Mouse (Mus musculus) G1E (cell line): ENCODE measurements around the gene Meis2. TPM values are rescaled to one million over a fixed set of nuclear protein-coding genes. Genes with fewer than 3 reads are reported as not detected.

Source experiments
- ATAC-seq: 2 replicates; pipeline ENCODE4 v1.8.0; 2016; ENCODE audit warnings: mild to moderate bottlenecking; ENCODE audit not compliant: insufficient number of reproducible peaks, poor library complexity, low FRiP score, severe bottlenecking; ENCODE audit errors: extremely low read depth
- DNase-seq: peaks from one replicate; pipeline ENCODE4 v3.0.0; 2012; ENCODE audit warnings: low spot score
- H3K27me3 ChIP-seq: 2 replicates; pipeline ENCODE4 v1.6.1; 2012; ENCODE audit warnings: mild to moderate bottlenecking, low read length, inconsistent platforms; ENCODE audit not compliant: insufficient read depth
- H3K36me3 ChIP-seq: replicated peaks from 2 replicates; pipeline ENCODE3; 2012; ENCODE audit warnings: mild to moderate bottlenecking, inconsistent platforms
- H3K4me1 ChIP-seq: 2 replicates; pipeline ENCODE4 v1.6.1; 2012; ENCODE audit warnings: low read depth, low read length, inconsistent platforms, mixed read lengths; ENCODE audit not compliant: insufficient read depth
- H3K4me3 ChIP-seq: 2 replicates; pipeline ENCODE4 v1.5.1; 2012; ENCODE audit warnings: low read depth, mild to moderate bottlenecking, inconsistent platforms, low read length, moderate library complexity, mixed read lengths
- H3K9me3 ChIP-seq: replicated peaks from 2 replicates; pipeline ENCODE4 v1.6.1; 2012; ENCODE audit warnings: inconsistent platforms
- CTCF ChIP-seq: IDR thresholded peaks from 2 replicates; pipeline ENCODE4 v1.5.1; 2012; ENCODE audit warnings: low read depth, low read length, inconsistent platforms, mixed read lengths
- GATA1 ChIP-seq: IDR thresholded peaks from 2 replicates; pipeline ENCODE4 v1.6.1; 2012; ENCODE audit warnings: borderline replicate concordance, low read length, inconsistent platforms, mixed read lengths
- GATA2 ChIP-seq: IDR thresholded peaks from 2 replicates; pipeline ENCODE4 v1.6.1; 2012; ENCODE audit warnings: low read depth, low read length, inconsistent platforms, borderline replicate concordance
- POLR2AphosphoS5 ChIP-seq: IDR thresholded peaks from 2 replicates; pipeline ENCODE4 v1.6.1; 2012; ENCODE audit warnings: low read depth, low read length, inconsistent platforms; ENCODE audit not compliant: insufficient replicate concordance
- TAL1 ChIP-seq: conservative IDR thresholded peaks from 2 replicates; pipeline ENCODE4 v1.6.1; 2012; ENCODE audit warnings: low read depth, low read length, inconsistent platforms, mixed read lengths
- polyA plus RNA-seq: library from polyadenylated mRNA; stranded (reverse); fragments of >175 nt; gene quantifications from 2 replicates; pipeline ENCODE4 v1.2.3, GENCODE M21; 2012
- total RNA-seq, 2 experiments: library from RNA; stranded (forward) in 1 of 2; stranded (reverse) in 1 of 2; fragments of 200-1000 nt in 1 of 2; fragments of >200 nt in 1 of 2; fragmentation: Nextera tagmentation in 1 of 2; gene quantifications; 2 replicates each; pipeline ENCODE4 v1.2.3; 2014 to 2017

Gene Meis2
- total and polyA plus RNA-seq, 3 experiments: 0.27 to 4.3 (median 3.2) TPM

GRCm38 (mm10) chr2:115856401-115857073, 209.1 kb downstream of the Meis2 start:
- TF ChIP-seq GATA1 (no peak), GATA2 (no peak)
- ATAC-seq: no peak
- no peaks in the 10 kb centered on the region for H3K4me1 ChIP-seq
- no peaks in the 10 kb centered on the region for H3K36me3 ChIP-seq
- no peak overlapping the region for H3K4me3 ChIP-seq
- DNase-seq: no peak
- peaks cover 24% of the 10 kb centered on the region for H3K9me3 ChIP-seq
- H3K27me3 ChIP-seq: peaks cover 2% of the 10 kb centered on the region; the same call in 1 of the 2 replicates

GRCm38 (mm10) chr2:115855511-115856400, 209.9 kb downstream of the Meis2 start:
- Histone ChIP-seq H3K27me3 (peaks cover 1% of the 10 kb centered on the region; the same call in 1 of the 2 replicates), H3K4me1 (no peaks in the 10 kb centered on the region), H3K36me3 (no peaks in the 10 kb centered on the region), H3K9me3 (peaks cover 23% of the 10 kb centered on the region), H3K4me3 (no peak overlapping the region)
- DNase-seq: no peak
- TF ChIP-seq GATA1: no peak
- no peak for TF ChIP-seq GATA2
- no peak for TF ChIP-seq POLR2AphosphoS5
- no peak for TF ChIP-seq TAL1
- ATAC-seq: no peak

- ATAC-seq: no peak
- DNase-seq: no peak
- no peak for TF ChIP-seq CTCF
- TF ChIP-seq TAL1: no peak
- TF ChIP-seq GATA1: no peak
- no peak for TF ChIP-seq POLR2AphosphoS5
- no peak for TF ChIP-seq GATA2
- Histone ChIP-seq H3K27me3 (no peaks in the 10 kb centered on the region; the same call in 1 of the 2 replicates), H3K4me3 (no peak overlapping the region), H3K36me3 (no peaks in the 10 kb centered on the region), H3K4me1 (no peaks in the 10 kb centered on the region), H3K9me3 (peaks cover 21% of the 10 kb centered on the region)
Observed at GRCm38 (mm10) chr2:115854828-115855311, 210.8 kb downstream of the Meis2 start.

GRCm38 (mm10) chr2:115854007-115854827, 211.4 kb downstream of the Meis2 start:
- no peak for ATAC-seq
- H3K27me3 ChIP-seq: no peaks in the 10 kb centered on the region; the same call in 1 of the 2 replicates
- H3K36me3 ChIP-seq: no peaks in the 10 kb centered on the region
- H3K4me1 ChIP-seq: no peaks in the 10 kb centered on the region
- peaks cover 15% of the 10 kb centered on the region for H3K9me3 ChIP-seq
- no peak for DNase-seq
- no peak overlapping the region for H3K4me3 ChIP-seq
- TF ChIP-seq CTCF (no peak), GATA1 (no peak), TAL1 (no peak), POLR2AphosphoS5 (no peak), GATA2 (no peak)

- no peaks in the 10 kb centered on the region for H3K4me1 ChIP-seq
- TF ChIP-seq CTCF: no peak
- no peak for TF ChIP-seq TAL1
- no peak for TF ChIP-seq POLR2AphosphoS5
- no peaks in the 10 kb centered on the region for H3K27me3 ChIP-seq
- no peak overlapping the region for H3K4me3 ChIP-seq
- no peaks in the 10 kb centered on the region for H3K36me3 ChIP-seq
- DNase-seq (no peak), ATAC-seq (no peak)
- peaks cover 14% of the 10 kb centered on the region for H3K9me3 ChIP-seq
Observed at GRCm38 (mm10) chr2:115853221-115853620, 212.4 kb downstream of the Meis2 start.

- Histone ChIP-seq H3K4me1 (no peaks in the 10 kb centered on the region), H3K9me3 (peaks cover 14% of the 10 kb centered on the region), H3K4me3 (no peak overlapping the region), H3K36me3 (no peaks in the 10 kb centered on the region), H3K27me3 (no peaks in the 10 kb centered on the region)
- ATAC-seq (no peak), DNase-seq (no peak)
- no peak for TF ChIP-seq GATA2
- no peak for TF ChIP-seq GATA1
- no peak for TF ChIP-seq CTCF
- no peak for TF ChIP-seq POLR2AphosphoS5
- TF ChIP-seq TAL1: no peak
Observed at GRCm38 (mm10) chr2:115852615-115853014, 213.0 kb downstream of the Meis2 start.
